Mouse (Mus musculus): ENCODE measurements around the gene Gas2. TPM values are rescaled to one million over a fixed set of nuclear protein-coding genes. Genes with fewer than 3 reads are reported as not detected.

Gene Gas2
- polyA plus RNA-seq, 1 experiment from 2014 or later, result 3.1 TPM

DNA sequence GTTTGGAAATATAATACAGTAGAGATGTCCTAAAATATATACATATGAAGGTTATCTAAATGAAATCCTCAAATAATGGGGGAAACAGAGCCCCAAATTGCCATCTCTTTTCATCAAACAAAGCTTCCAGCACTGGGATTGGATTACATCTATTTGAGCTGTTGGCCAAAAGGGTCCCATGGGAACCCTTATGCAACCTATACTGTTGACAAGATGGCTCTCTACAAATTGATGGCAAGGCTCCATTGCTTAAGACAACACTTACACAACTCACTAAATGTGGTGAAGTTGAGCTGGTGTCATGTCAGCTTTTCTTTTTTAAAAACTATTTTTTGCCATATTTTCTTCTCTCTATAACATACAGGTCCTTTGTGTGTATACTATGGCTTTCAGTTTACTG, 14.5 kb downstream of the Gas2 start:
- H3K36me3 ChIP-seq (ENCODE audit: control insufficient read depth, insufficient read depth), result no peaks in the 10 kb centered on the region
- H3K4me2 ChIP-seq (ENCODE audit: low read depth, low read length), result no peak overlapping the region
- H3K4me1 ChIP-seq (ENCODE audit: control insufficient read depth, low read depth, low read length), result no peaks in the 10 kb centered on the region; the same call in 1 of the 2 replicates
- no peak overlapping the region for H3K4me3 ChIP-seq (ENCODE audit: low read depth, low read length)
- no peaks in the 10 kb centered on the region for H3K9me3 ChIP-seq (replicated peaks; ENCODE audit: control insufficient read depth, low read length)
- ATAC-seq (ENCODE audit: low read depth), result no peak
- H3K9ac ChIP-seq (ENCODE audit: low read depth, low read length), result no peak overlapping the region
- no peaks in the 10 kb centered on the region for H3K27me3 ChIP-seq (ENCODE audit: control insufficient read depth, insufficient read depth, low read depth, low read length)
- no peak overlapping the region for H3K27ac ChIP-seq (ENCODE audit: low read length)

GRCm38 (mm10) chr7:51878730-51879129, 16.9 kb downstream of the Gas2 start:
- Histone ChIP-seq H3K4me2 (ENCODE audit: low read depth, low read length) (peak overlapping the region; percentile 49), H3K4me3 (ENCODE audit: low read depth, low read length) (peak overlapping the region; percentile 33), H3K9ac (ENCODE audit: low read depth, low read length) (no peak overlapping the region), H3K27me3 (ENCODE audit: control insufficient read depth, insufficient read depth, low read depth, low read length) (no peaks in the 10 kb centered on the region), H3K36me3 (ENCODE audit: control insufficient read depth, insufficient read depth) (no peaks in the 10 kb centered on the region), H3K9me3 (replicated peaks; ENCODE audit: control insufficient read depth, low read length) (no peaks in the 10 kb centered on the region), H3K27ac (ENCODE audit: low read length) (no peak overlapping the region), H3K4me1 (ENCODE audit: control insufficient read depth, low read depth, low read length) (no peaks in the 10 kb centered on the region; the same call in 1 of the 2 replicates)
- ATAC-seq (ENCODE audit: low read depth), result no peak
- WGBS (ENCODE audit: insufficient replicate concordance), result 4% methylated on average over 8 of the region's 8 CpGs

DNA sequence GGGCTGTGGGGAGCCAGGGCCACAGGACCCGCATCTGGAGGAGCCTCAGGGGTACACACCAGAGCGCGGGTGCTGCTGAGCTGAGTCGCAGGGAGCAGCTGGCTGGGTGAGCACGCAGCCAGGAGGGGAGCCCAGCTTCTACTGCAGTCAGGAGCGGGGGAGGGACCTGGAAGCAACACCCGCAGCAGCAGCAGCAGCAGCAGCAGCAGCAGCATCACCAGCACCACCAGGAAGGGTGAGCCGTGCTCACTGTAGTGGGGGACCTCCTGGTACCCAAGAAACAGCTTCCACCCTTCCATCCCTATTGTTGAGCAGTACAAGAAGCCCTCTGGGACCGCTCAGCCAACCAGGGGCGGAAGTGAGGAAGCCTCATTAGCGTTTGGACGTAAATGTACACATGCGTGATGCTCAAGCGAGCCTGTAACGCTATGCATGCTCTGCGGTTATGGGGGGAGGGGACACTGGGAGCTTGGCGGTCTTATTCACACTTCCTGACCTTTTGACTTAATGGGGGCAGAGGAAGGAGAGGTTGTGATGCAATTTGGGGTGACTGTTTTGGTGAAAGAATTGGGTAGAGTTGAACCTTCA, 17.4 kb downstream of the Gas2 start:
- WGBS (ENCODE audit: insufficient replicate concordance), result 2% methylated on average over 17 of the region's 17 CpGs
- Histone ChIP-seq H3K4me3 (ENCODE audit: low read depth, low read length) (peak overlapping the region; percentile 33), H3K27me3 (ENCODE audit: control insufficient read depth, insufficient read depth, low read depth, low read length) (no peaks in the 10 kb centered on the region), H3K36me3 (ENCODE audit: control insufficient read depth, insufficient read depth) (no peaks in the 10 kb centered on the region), H3K27ac (ENCODE audit: low read length) (no peak overlapping the region), H3K4me1 (ENCODE audit: control insufficient read depth, low read depth, low read length) (no peaks in the 10 kb centered on the region; the same call in 1 of the 2 replicates), H3K9me3 (replicated peaks; ENCODE audit: control insufficient read depth, low read length) (no peaks in the 10 kb centered on the region), H3K9ac (ENCODE audit: low read depth, low read length) (no peak overlapping the region), H3K4me2 (ENCODE audit: low read depth, low read length) (peak overlapping the region; percentile 49)
- peak; percentile 43 for ATAC-seq (ENCODE audit: low read depth)

- ATAC-seq (ENCODE audit: low read depth), result no peak
- H3K4me2 ChIP-seq (ENCODE audit: low read depth, low read length), result no peak overlapping the region
- no peak overlapping the region for H3K4me3 ChIP-seq (ENCODE audit: low read depth, low read length)
- H3K36me3 ChIP-seq (ENCODE audit: control insufficient read depth, insufficient read depth), result no peaks in the 10 kb centered on the region
- no peak overlapping the region for H3K9ac ChIP-seq (ENCODE audit: low read depth, low read length)
- H3K4me1 ChIP-seq (ENCODE audit: control insufficient read depth, low read depth, low read length), result no peaks in the 10 kb centered on the region; the same call in 1 of the 2 replicates
- WGBS (ENCODE audit: insufficient replicate concordance), result 64% methylated on average over 4 of the region's 4 CpGs
- no peaks in the 10 kb centered on the region for H3K27me3 ChIP-seq (ENCODE audit: control insufficient read depth, insufficient read depth, low read depth, low read length)
- H3K27ac ChIP-seq (ENCODE audit: low read length), result no peak overlapping the region
- H3K9me3 ChIP-seq (replicated peaks; ENCODE audit: control insufficient read depth, low read length), result no peaks in the 10 kb centered on the region
Observed at GRCm38 (mm10) chr7:51880121-51880520, 18.3 kb downstream of the Gas2 start.

DNA sequence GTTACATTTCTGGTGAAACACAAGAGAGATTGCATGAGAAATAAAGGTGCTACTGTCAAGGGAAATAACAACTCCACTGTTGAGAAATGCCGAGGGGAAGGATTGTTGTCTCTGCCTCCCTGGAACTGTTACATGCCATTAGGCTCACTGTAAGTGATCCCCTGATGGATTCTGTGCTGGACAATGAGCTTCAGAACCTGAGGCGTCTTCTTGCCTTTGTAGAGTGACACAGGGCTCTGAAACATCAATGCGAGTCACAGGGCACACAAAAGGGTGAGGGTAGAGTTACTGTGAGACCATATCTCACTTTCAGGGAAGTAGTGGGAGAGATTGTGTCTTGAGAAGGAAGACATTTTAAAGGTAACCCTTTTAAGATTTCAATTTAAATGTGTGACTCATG, 23.5 kb downstream of the Gas2 start:
- Histone ChIP-seq H3K9me3 (replicated peaks; ENCODE audit: control insufficient read depth, low read length) (no peaks in the 10 kb centered on the region), H3K36me3 (ENCODE audit: control insufficient read depth, insufficient read depth) (no peaks in the 10 kb centered on the region), H3K4me1 (ENCODE audit: control insufficient read depth, low read depth, low read length) (no peaks in the 10 kb centered on the region), H3K9ac (ENCODE audit: low read depth, low read length) (no peak overlapping the region), H3K27ac (ENCODE audit: low read length) (no peak overlapping the region), H3K4me2 (ENCODE audit: low read depth, low read length) (no peak overlapping the region), H3K27me3 (ENCODE audit: control insufficient read depth, insufficient read depth, low read depth, low read length) (no peaks in the 10 kb centered on the region), H3K4me3 (ENCODE audit: low read depth, low read length) (no peak overlapping the region)
- no peak for ATAC-seq (ENCODE audit: low read depth)
- WGBS (ENCODE audit: insufficient replicate concordance), result 54% methylated on average over 3 of the region's 3 CpGs

GRCm38 (mm10) chr7:51887678-51888567, 26.1 kb downstream of the Gas2 start:
- H3K27ac ChIP-seq (ENCODE audit: low read length), result no peak overlapping the region
- no peak overlapping the region for H3K9ac ChIP-seq (ENCODE audit: low read depth, low read length)
- no peak overlapping the region for H3K4me2 ChIP-seq (ENCODE audit: low read depth, low read length)
- H3K9me3 ChIP-seq (replicated peaks; ENCODE audit: control insufficient read depth, low read length), result no peaks in the 10 kb centered on the region
- no peak overlapping the region for H3K4me3 ChIP-seq (ENCODE audit: low read depth, low read length)
- no peak for ATAC-seq (ENCODE audit: low read depth)
- no peaks in the 10 kb centered on the region for H3K27me3 ChIP-seq (ENCODE audit: control insufficient read depth, insufficient read depth, low read depth, low read length)
- WGBS (ENCODE audit: insufficient replicate concordance), result 64% methylated on average over 11 of the region's 11 CpGs
- no peaks in the 10 kb centered on the region for H3K36me3 ChIP-seq (ENCODE audit: control insufficient read depth, insufficient read depth)
- no peaks in the 10 kb centered on the region for H3K4me1 ChIP-seq (ENCODE audit: control insufficient read depth, low read depth, low read length)

DNA sequence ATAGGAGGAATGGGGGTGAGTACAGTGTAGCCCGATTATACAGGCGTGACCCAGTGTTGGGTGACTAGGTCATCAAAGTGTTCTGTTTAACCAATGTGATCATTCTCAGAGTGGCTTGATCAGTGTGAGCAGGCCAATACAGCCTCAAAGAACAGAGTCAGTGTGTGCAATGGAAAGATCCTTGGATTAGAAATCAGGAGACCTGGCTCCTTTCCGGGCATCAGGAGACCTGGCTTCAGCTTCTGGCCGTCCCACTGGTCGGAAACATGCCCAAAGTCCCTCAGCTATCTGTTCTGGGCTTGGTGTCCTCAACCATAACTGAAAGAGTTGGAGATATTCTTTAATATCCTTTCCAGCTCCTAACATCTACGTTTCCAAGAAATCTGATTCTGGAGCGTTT, 27.8 kb downstream of the Gas2 start:
- Histone ChIP-seq H3K4me2 (ENCODE audit: low read depth, low read length) (no peak overlapping the region), H3K9me3 (replicated peaks; ENCODE audit: control insufficient read depth, low read length) (no peaks in the 10 kb centered on the region), H3K4me3 (ENCODE audit: low read depth, low read length) (no peak overlapping the region), H3K27me3 (ENCODE audit: control insufficient read depth, insufficient read depth, low read depth, low read length) (no peaks in the 10 kb centered on the region), H3K4me1 (ENCODE audit: control insufficient read depth, low read depth, low read length) (no peaks in the 10 kb centered on the region), H3K9ac (ENCODE audit: low read depth, low read length) (no peak overlapping the region), H3K36me3 (ENCODE audit: control insufficient read depth, insufficient read depth) (no peaks in the 10 kb centered on the region), H3K27ac (ENCODE audit: low read length) (no peak overlapping the region)
- ATAC-seq (ENCODE audit: low read depth), result no peak
- 65% methylated on average over 7 of the region's 7 CpGs for WGBS (ENCODE audit: insufficient replicate concordance)

DNA sequence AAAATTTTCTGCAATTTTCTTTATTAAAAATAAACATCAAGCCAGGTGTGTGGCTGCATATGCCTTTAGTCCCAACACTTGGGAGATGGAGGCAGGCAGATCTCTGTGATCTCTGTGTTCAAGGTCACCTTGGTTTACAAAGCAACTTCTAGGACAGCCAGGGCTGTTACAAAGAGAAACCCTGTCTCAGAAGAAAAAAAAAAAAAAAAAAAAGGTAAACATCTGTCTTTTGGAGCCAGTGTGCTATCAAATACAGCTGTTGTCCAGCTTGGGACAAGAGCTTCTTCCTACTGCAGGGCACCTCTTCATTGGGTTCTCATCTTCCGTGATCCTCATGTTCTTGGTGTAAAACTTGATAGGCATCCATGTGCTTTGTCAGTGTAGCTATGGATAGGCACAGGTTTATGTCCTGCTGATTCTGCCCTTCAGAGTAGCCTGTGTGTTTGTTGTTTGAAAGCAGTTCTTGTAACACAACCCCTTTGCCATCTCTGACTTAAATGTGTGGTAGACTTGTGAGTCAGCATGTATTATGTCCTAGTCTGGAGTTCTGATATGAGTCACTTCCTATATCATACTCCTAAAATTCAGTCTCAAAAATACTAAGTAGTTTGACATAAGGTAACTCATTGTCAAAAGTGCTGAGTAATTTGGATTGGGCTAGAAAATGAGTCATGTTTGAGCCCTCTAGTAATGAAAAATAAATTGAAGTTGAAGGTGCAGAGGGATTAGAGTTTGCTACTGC, 30.6 kb downstream of the Gas2 start:
- H3K4me1 ChIP-seq (ENCODE audit: control insufficient read depth, low read depth, low read length), result no peaks in the 10 kb centered on the region
- WGBS (ENCODE audit: insufficient replicate concordance), result 79% methylated on average over 1 of the region's 1 CpGs
- H3K9ac ChIP-seq (ENCODE audit: low read depth, low read length), result no peak overlapping the region
- no peak for ATAC-seq (ENCODE audit: low read depth)
- no peak overlapping the region for H3K4me3 ChIP-seq (ENCODE audit: low read depth, low read length)
- H3K4me2 ChIP-seq (ENCODE audit: low read depth, low read length), result no peak overlapping the region
- no peaks in the 10 kb centered on the region for H3K36me3 ChIP-seq (ENCODE audit: control insufficient read depth, insufficient read depth)
- H3K27me3 ChIP-seq (ENCODE audit: control insufficient read depth, insufficient read depth, low read depth, low read length), result no peaks in the 10 kb centered on the region
- no peaks in the 10 kb centered on the region for H3K9me3 ChIP-seq (replicated peaks; ENCODE audit: control insufficient read depth, low read length)
- H3K27ac ChIP-seq (ENCODE audit: low read length), result no peak overlapping the region

GRCm38 (mm10) chr7:51893008-51893407, 31.2 kb downstream of the Gas2 start:
- Histone ChIP-seq H3K9me3 (replicated peaks; ENCODE audit: control insufficient read depth, low read length) (no peaks in the 10 kb centered on the region), H3K36me3 (ENCODE audit: control insufficient read depth, insufficient read depth) (no peaks in the 10 kb centered on the region), H3K27ac (ENCODE audit: low read length) (no peak overlapping the region), H3K27me3 (ENCODE audit: control insufficient read depth, insufficient read depth, low read depth, low read length) (no peaks in the 10 kb centered on the region), H3K4me2 (ENCODE audit: low read depth, low read length) (no peak overlapping the region), H3K4me3 (ENCODE audit: low read depth, low read length) (no peak overlapping the region), H3K4me1 (ENCODE audit: control insufficient read depth, low read depth, low read length) (no peaks in the 10 kb centered on the region), H3K9ac (ENCODE audit: low read depth, low read length) (no peak overlapping the region)
- 56% methylated on average over 4 of the region's 4 CpGs for WGBS (ENCODE audit: insufficient replicate concordance)
- no peak for ATAC-seq (ENCODE audit: low read depth)
